Mouse (Mus musculus) kidney, embryonic 16.5 days (tissue): ENCODE results near the gene Rflnb. TPM values are rescaled to one million over a fixed set of nuclear protein-coding genes. Genes with fewer than 3 reads are reported as not detected.
A peak's percentile ranks its signal among the peaks of the same experiment; 100 is the strongest.

ENCODE experiments used
- ATAC-seq: fragments of 200-750 bp; cut with Nextera tagmentation; 2 replicates; pipeline ENCODE4 v1.8.0; 2017; ENCODE audit warnings: moderate TSS enrichment; ENCODE audit not compliant: low FRiP score, low TSS enrichment
- H3K27ac ChIP-seq: fragments of 300-500 bp; sonication (generic); 2 replicates; pipeline ENCODE4 v1.5.1; 2014; ENCODE audit warnings: low read length
- H3K27me3 ChIP-seq: fragments of 300-500 bp; sonication (generic); 2 replicates; pipeline ENCODE4 v1.6.1; 2014; ENCODE audit warnings: low read length, control low read depth, mixed read lengths; ENCODE audit not compliant: insufficient read depth
- H3K36me3 ChIP-seq: fragments of 300-500 bp; sonication (generic); 2 replicates; pipeline ENCODE4 v1.6.1; 2014; ENCODE audit warnings: low read length, control low read depth, mixed read lengths; ENCODE audit not compliant: insufficient read depth
- H3K4me1 ChIP-seq: fragments of 300-500 bp; sonication (generic); 2 replicates; pipeline ENCODE4 v1.6.1; 2014; ENCODE audit warnings: low read length, control low read depth, mixed read lengths; ENCODE audit not compliant: insufficient read depth
- H3K4me2 ChIP-seq: fragments of 300-500 bp; sonication (generic); replicated peaks from 2 replicates; pipeline ENCODE4 v1.6.1; 2014; ENCODE audit warnings: low read depth, low read length
- H3K4me3 ChIP-seq: fragments of 300-500 bp; sonication (generic); 2 replicates; pipeline ENCODE4 v1.5.1; 2014; ENCODE audit warnings: mild to moderate bottlenecking, low read length
- H3K9ac ChIP-seq: fragments of 300-500 bp; sonication (generic); replicated peaks from 2 replicates; pipeline ENCODE4 v1.6.1; 2014; ENCODE audit warnings: low read length
- H3K9me3 ChIP-seq: fragments of 300-500 bp; sonication (generic); 2 replicates; pipeline ENCODE4 v1.6.1; 2016; ENCODE audit warnings: low read length, control low read depth
- WGBS: fragments of 180-500 bp; shearing (Covaris S2); extraction: QIAGEN DNeasy Blood & Tissue Kit; methylation state at CpG from one replicate; pipeline ENCODE4 v1.1.7; 2014; 5-methylcytosine and 5-hydroxymethylcytosine counted together
- polyA plus RNA-seq: library from polyadenylated mRNA; unstranded; fragments of >200 nt; fragmentation: Nextera tagmentation; extraction: Ambion mirVana; gene quantifications from 2 replicates; pipeline ENCODE4 v1.2.1, GENCODE M21; 2015

Gene Rflnb
- polyA plus RNA-seq, 1 experiment from 2014 or later = 29.6 TPM

DNA sequence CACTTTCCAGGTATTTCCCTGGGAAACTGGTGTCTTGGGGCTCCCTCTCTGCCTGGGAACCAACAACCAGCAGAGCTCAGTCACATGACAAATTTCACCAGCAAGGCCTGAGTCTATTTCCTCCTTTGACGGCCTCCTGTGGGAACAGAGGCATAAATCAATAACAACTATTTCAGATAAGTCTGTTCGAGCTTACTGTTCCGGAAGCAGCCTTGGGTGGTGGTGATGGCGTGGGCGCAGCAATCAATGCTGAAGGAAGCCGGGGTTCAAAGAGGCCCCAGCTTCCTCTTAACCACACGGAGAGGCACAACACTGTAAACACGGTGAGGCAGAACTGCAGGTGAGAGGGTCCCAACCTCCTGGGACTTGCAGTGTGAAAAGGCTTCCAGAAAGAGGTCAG, 50.8 kb downstream of the Rflnb start:
- H3K9me3 ChIP-seq = peaks cover 3% of the 10 kb centered on the region; the same call in 1 of the 2 replicates
- no peak overlapping the region for H3K4me3 ChIP-seq
- H3K4me2 ChIP-seq = no peak overlapping the region
- H3K9ac ChIP-seq = no peak overlapping the region
- no peaks in the 10 kb centered on the region for H3K27me3 ChIP-seq
- H3K27ac ChIP-seq = peak overlapping the region; percentile 29; the same call in 1 of the 2 replicates
- 29% methylated on average over 8 of the region's 8 CpGs for WGBS
- H3K4me1 ChIP-seq = peaks cover 4% of the 10 kb centered on the region
- no peaks in the 10 kb centered on the region for H3K36me3 ChIP-seq
- 0 out of 2 replicates have a peak, but pooled peaks have one; percentile 57 for ATAC-seq

GRCm38 (mm10) chr11:75973988-75974387, 53.6 kb downstream of the Rflnb start:
- Histone ChIP-seq H3K4me3 (no peak overlapping the region), H3K4me2 (no peak overlapping the region), H3K9me3 (peaks cover 3% of the 10 kb centered on the region; the same call in 1 of the 2 replicates), H3K27me3 (no peaks in the 10 kb centered on the region), H3K27ac (no peak overlapping the region), H3K9ac (no peak overlapping the region), H3K4me1 (peaks cover 4% of the 10 kb centered on the region), H3K36me3 (no peaks in the 10 kb centered on the region)
- no peak for ATAC-seq
- 93% methylated on average over 1 of the region's 1 CpGs for WGBS

- no peaks in the 10 kb centered on the region for H3K27me3 ChIP-seq
- no peak overlapping the region for H3K4me2 ChIP-seq
- no peaks in the 10 kb centered on the region for H3K36me3 ChIP-seq
- ATAC-seq = no peak
- H3K9me3 ChIP-seq = peaks cover 3% of the 10 kb centered on the region; the same call in 1 of the 2 replicates
- no peak overlapping the region for H3K4me3 ChIP-seq
- no peak overlapping the region for H3K27ac ChIP-seq
- peaks cover 4% of the 10 kb centered on the region for H3K4me1 ChIP-seq
- 38% methylated on average over 7 of the region's 7 CpGs for WGBS
- H3K9ac ChIP-seq = no peak overlapping the region
Observed at GRCm38 (mm10) chr11:75972916-75973567, 54.5 kb downstream of the Rflnb start.

- Histone ChIP-seq H3K36me3 (no peaks in the 10 kb centered on the region), H3K9me3 (peaks cover 3% of the 10 kb centered on the region; the same call in 1 of the 2 replicates), H3K4me2 (no peak overlapping the region), H3K4me3 (no peak overlapping the region), H3K27me3 (no peaks in the 10 kb centered on the region), H3K9ac (no peak overlapping the region), H3K27ac (no peak overlapping the region), H3K4me1 (peaks cover 4% of the 10 kb centered on the region)
- WGBS = 86% methylated on average over 3 of the region's 3 CpGs
- no peak for ATAC-seq
Observed at GRCm38 (mm10) chr11:75972188-75972587, 55.4 kb downstream of the Rflnb start.

GRCm38 (mm10) chr11:75970629-75971028, 57.0 kb downstream of the Rflnb start:
- Histone ChIP-seq H3K9ac (no peak overlapping the region), H3K4me1 (peaks cover 7% of the 10 kb centered on the region), H3K36me3 (no peaks in the 10 kb centered on the region), H3K27ac (no peak overlapping the region), H3K27me3 (peaks cover under 1% of the 10 kb centered on the region; the same call in 1 of the 2 replicates), H3K9me3 (peaks cover 3% of the 10 kb centered on the region; the same call in 1 of the 2 replicates), H3K4me3 (no peak overlapping the region), H3K4me2 (no peak overlapping the region)
- ATAC-seq = no peak
- 22% methylated on average over 3 of the region's 3 CpGs for WGBS

Other genes with a start within 250 kb of the Rflnb start
- gene Doc2b, start 231.7 kb downstream of the Rflnb start, polyA plus RNA-seq = 0.54 and 0.86 TPM in 2 replicates
- 17.5 and 18.0 TPM in 2 replicates for gene Rph3al, start 89.4 kb downstream of the Rflnb start, polyA plus RNA-seq
- gene 1700016K19Rik, start 27.9 kb downstream of the Rflnb start, polyA plus RNA-seq = 0.39 and 0.70 TPM in 2 replicates
- gene Vps53, start 151.9 kb upstream of the Rflnb start, polyA plus RNA-seq = 46.2 and 46.9 TPM in 2 replicates
- gene Fam57a, start 151.9 kb upstream of the Rflnb start, polyA plus RNA-seq = 27.0 and 28.6 TPM in 2 replicates
- 1.2 and 1.7 TPM in 2 replicates for gene Dbil5, start 189.8 kb upstream of the Rflnb start, polyA plus RNA-seq
- gene Gemin4, start 189.9 kb upstream of the Rflnb start, polyA plus RNA-seq = 33.1 and 36.7 TPM in 2 replicates
- gene Mrm3, start 215.9 kb upstream of the Rflnb start, polyA plus RNA-seq = 28.7 and 29.1 TPM in 2 replicates
- 136 and 142 TPM in 2 replicates for gene Glod4, start 215.9 kb upstream of the Rflnb start, polyA plus RNA-seq